Mouse (Mus musculus) lung, embryonic 16.5 days (tissue): ENCODE data around the gene Sbk2. TPM values are rescaled to one million over a fixed set of nuclear protein-coding genes. Genes with fewer than 3 reads are reported as not detected.
A peak's percentile ranks its signal among the peaks of the same experiment; 100 is the strongest.

Source experiments
- ATAC-seq: fragments of 200-750 bp; cut with Nextera tagmentation; 2 replicates; pipeline ENCODE4 v1.8.0; 2017; ENCODE audit warnings: low read depth, mild to moderate bottlenecking, moderate library complexity
- H3K27ac ChIP-seq: fragments of 300-500 bp; sonication (generic); 2 replicates; pipeline ENCODE4 v1.5.1; 2014; ENCODE audit warnings: mild to moderate bottlenecking, control low read depth, low read length
- H3K27me3 ChIP-seq: fragments of 300-500 bp; sonication (generic); 2 replicates; pipeline ENCODE4 v1.6.1; 2014; ENCODE audit warnings: low read depth, low read length, mixed read lengths; ENCODE audit not compliant: control insufficient read depth, insufficient read depth
- H3K36me3 ChIP-seq: fragments of 300-500 bp; sonication (generic); 2 replicates; pipeline ENCODE4 v1.6.1; 2014; ENCODE audit warnings: low read length; ENCODE audit not compliant: control insufficient read depth, insufficient read depth
- H3K4me1 ChIP-seq: fragments of 300-500 bp; sonication (generic); replicated peaks from 2 replicates; pipeline ENCODE4 v1.6.1; 2014; ENCODE audit warnings: low read length, mixed read lengths; ENCODE audit not compliant: control insufficient read depth, insufficient read depth
- H3K4me2 ChIP-seq: fragments of 300-500 bp; sonication (generic); 2 replicates; pipeline ENCODE4 v1.6.1; 2014; ENCODE audit warnings: low read depth, low read length, control low read depth
- H3K4me3 ChIP-seq: fragments of 300-500 bp; sonication (generic); 2 replicates; pipeline ENCODE4 v1.5.1; 2014; ENCODE audit warnings: mild to moderate bottlenecking, low read length, control low read depth
- H3K9ac ChIP-seq: fragments of 300-500 bp; sonication (generic); 2 replicates; pipeline ENCODE4 v1.6.1; 2014; ENCODE audit warnings: low read length, control low read depth
- H3K9me3 ChIP-seq: fragments of 300-500 bp; sonication (generic); 2 replicates; pipeline ENCODE4 v1.6.1; 2016; ENCODE audit warnings: low read length; ENCODE audit not compliant: control insufficient read depth
- WGBS: fragments of 180-500 bp; shearing (Covaris S2); extraction: QIAGEN DNeasy Blood & Tissue Kit; methylation state at CpG from one replicate; pipeline ENCODE4 v1.1.7; 2014; 5-methylcytosine and 5-hydroxymethylcytosine counted together
- polyA plus RNA-seq: library from polyadenylated mRNA; unstranded; fragments of >200 nt; fragmentation: Nextera tagmentation; extraction: Ambion mirVana; gene quantifications from 2 replicates; pipeline ENCODE4 v1.2.1, GENCODE M21; 2015

The Sbk2 gene
- polyA plus RNA-seq, 1 experiment from 2014 or later, result 0.85 TPM

- WGBS, result 73% methylated on average over 5 of the region's 5 CpGs
- no peaks in the 10 kb centered on the region for H3K36me3 ChIP-seq
- H3K27ac ChIP-seq, result no peak overlapping the region
- no peak for ATAC-seq
- H3K9me3 ChIP-seq, result no peaks in the 10 kb centered on the region
- H3K4me2 ChIP-seq, result no peak overlapping the region
- H3K4me1 ChIP-seq, result 0 out of 2 replicates have a peak, but pooled peaks cover 2% of the 10 kb centered on the region
- H3K27me3 ChIP-seq, result no peaks in the 10 kb centered on the region
- H3K9ac ChIP-seq, result no peak overlapping the region
- no peak overlapping the region for H3K4me3 ChIP-seq
These were observed 782 bp upstream of the Sbk2 start for GRCm38 (mm10) chr7:4964988-4965387.

- no peak overlapping the region for H3K4me2 ChIP-seq
- no peak for ATAC-seq
- H3K36me3 ChIP-seq, result no peaks in the 10 kb centered on the region
- H3K9ac ChIP-seq, result no peak overlapping the region
- 55% methylated on average over 5 of the region's 5 CpGs for WGBS
- H3K9me3 ChIP-seq, result no peaks in the 10 kb centered on the region
- 0 out of 2 replicates have a peak, but pooled peaks cover 2% of the 10 kb centered on the region for H3K4me1 ChIP-seq
- no peak overlapping the region for H3K4me3 ChIP-seq
- no peaks in the 10 kb centered on the region for H3K27me3 ChIP-seq
- H3K27ac ChIP-seq, result no peak overlapping the region
These were observed 679 bp downstream of the Sbk2 start for GRCm38 (mm10) chr7:4963527-4963926.

GRCm38 (mm10) chr7:4957361-4957760, 6.8 kb downstream of the Sbk2 start:
- Histone ChIP-seq H3K27me3 (no peaks in the 10 kb centered on the region), H3K27ac (no peak overlapping the region), H3K9me3 (no peaks in the 10 kb centered on the region), H3K4me2 (no peak overlapping the region), H3K4me3 (no peak overlapping the region), H3K4me1 (peaks cover 9% of the 10 kb centered on the region; the same call in 1 of the 2 replicates), H3K36me3 (no peaks in the 10 kb centered on the region), H3K9ac (no peak overlapping the region)
- no peak for ATAC-seq
- WGBS, result 79% methylated on average over 10 of the region's 10 CpGs

- Histone ChIP-seq H3K9ac (no peak overlapping the region), H3K4me1 (peaks cover 9% of the 10 kb centered on the region; the same call in 1 of the 2 replicates), H3K27me3 (no peaks in the 10 kb centered on the region), H3K36me3 (no peaks in the 10 kb centered on the region), H3K27ac (no peak overlapping the region), H3K4me3 (no peak overlapping the region), H3K4me2 (no peak overlapping the region), H3K9me3 (no peaks in the 10 kb centered on the region)
- WGBS, result 13% methylated on average over 10 of the region's 10 CpGs
- ATAC-seq, result peak; percentile 86
These were observed 10.3 kb downstream of the Sbk2 start for GRCm38 (mm10) chr7:4953815-4954445.

- Histone ChIP-seq H3K9me3 (no peaks in the 10 kb centered on the region), H3K27ac (no peak overlapping the region), H3K27me3 (no peaks in the 10 kb centered on the region), H3K4me2 (no peak overlapping the region), H3K4me3 (no peak overlapping the region), H3K9ac (no peak overlapping the region), H3K4me1 (peaks cover 9% of the 10 kb centered on the region; the same call in 1 of the 2 replicates), H3K36me3 (no peaks in the 10 kb centered on the region)
- WGBS, result 79% methylated on average over 19 of the region's 19 CpGs
- no peak for ATAC-seq
These were observed 13.5 kb downstream of the Sbk2 start for GRCm38 (mm10) chr7:4950561-4951342.

- whole genome bisulfite sequencing, result 27% methylated on average over 6 of the region's 6 CpGs
- Histone ChIP-seq H3K4me3 (no peak overlapping the region), H3K9ac (no peak overlapping the region), H3K27ac (no peak overlapping the region), H3K9me3 (no peaks in the 10 kb centered on the region), H3K27me3 (no peaks in the 10 kb centered on the region), H3K4me1 (no peaks in the 10 kb centered on the region; the same call in 1 of the 2 replicates), H3K4me2 (no peak overlapping the region), H3K36me3 (no peaks in the 10 kb centered on the region)
- no peak for ATAC-seq
These were observed 15.8 kb downstream of the Sbk2 start for GRCm38 (mm10) chr7:4948386-4948785.

GRCm38 (mm10) chr7:4947855-4948254, 16.4 kb downstream of the Sbk2 start:
- no peak overlapping the region for H3K27ac ChIP-seq
- no peak overlapping the region for H3K9ac ChIP-seq
- no peaks in the 10 kb centered on the region for H3K9me3 ChIP-seq
- no peak overlapping the region for H3K4me2 ChIP-seq
- H3K36me3 ChIP-seq, result no peaks in the 10 kb centered on the region
- H3K27me3 ChIP-seq, result no peaks in the 10 kb centered on the region
- ATAC-seq, result no peak; the same call in 1 of the 2 replicates
- H3K4me3 ChIP-seq, result no peak overlapping the region
- 16% methylated on average over 2 of the region's 2 CpGs for WGBS
- H3K4me1 ChIP-seq, result no peaks in the 10 kb centered on the region; the same call in 1 of the 2 replicates

- Histone ChIP-seq H3K4me1 (no peaks in the 10 kb centered on the region; the same call in 1 of the 2 replicates), H3K27me3 (no peaks in the 10 kb centered on the region), H3K9ac (no peak overlapping the region), H3K36me3 (no peaks in the 10 kb centered on the region), H3K4me2 (peak overlapping the region; percentile 55), H3K4me3 (peak overlapping the region; percentile 31), H3K27ac (no peak overlapping the region), H3K9me3 (no peaks in the 10 kb centered on the region)
- ATAC-seq, result peak; percentile 87
- 17% methylated on average over 15 of the region's 15 CpGs for WGBS
These were observed 20.9 kb downstream of the Sbk2 start for GRCm38 (mm10) chr7:4943223-4943815.

- no peak overlapping the region for H3K4me3 ChIP-seq
- WGBS, result 41% methylated on average over 5 of the region's 5 CpGs
- H3K9me3 ChIP-seq, result no peaks in the 10 kb centered on the region
- H3K4me2 ChIP-seq, result no peak overlapping the region
- no peaks in the 10 kb centered on the region; the same call in 1 of the 2 replicates for H3K4me1 ChIP-seq
- no peaks in the 10 kb centered on the region for H3K27me3 ChIP-seq
- no peak for ATAC-seq
- H3K36me3 ChIP-seq, result no peaks in the 10 kb centered on the region
- no peak overlapping the region for H3K27ac ChIP-seq
- H3K9ac ChIP-seq, result no peak overlapping the region
These were observed 21.5 kb downstream of the Sbk2 start for GRCm38 (mm10) chr7:4942673-4943072.
